Mouse (Mus musculus) layer of hippocampus, adult 18-20 months (tissue): Measurements from ENCODE around the gene Naaladl2. TPM values are rescaled to one million over a fixed set of nuclear protein-coding genes. Genes with fewer than 3 reads are reported as not detected.

Source experiments
- DNase-seq, 2 experiments: peaks; one replicate each; pipeline ENCODE4 v3.0.0; 2022; ENCODE audit warnings: low spot score in 2 of 2
- total RNA-seq, 2 experiments: library from RNA; stranded (reverse); gene quantifications; 2 replicates each; pipeline ENCODE4 v1.2.3; 2021

Naaladl2 gene
- total RNA-seq, 2 experiments from 2014 or later = 2.9 to 3.0 TPM

DNA sequence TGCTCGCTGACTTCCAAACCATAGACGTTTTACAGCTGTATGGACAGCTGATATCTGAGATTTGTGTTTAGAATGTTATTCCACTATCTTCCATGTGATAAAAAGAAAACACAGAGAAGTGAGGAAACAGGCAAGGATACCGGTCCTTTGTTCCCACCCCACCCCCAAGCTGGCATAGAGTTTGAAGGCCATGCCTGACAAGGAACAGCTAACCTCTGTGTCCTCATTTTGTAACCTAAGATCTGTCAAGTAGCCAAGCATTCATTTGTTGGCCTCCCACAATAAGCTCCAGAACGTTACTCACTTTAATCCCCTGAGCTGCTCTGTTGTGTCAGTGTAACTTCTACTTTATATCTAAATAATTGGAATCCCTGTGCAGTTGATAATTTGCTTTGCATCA lies 161.9 kb downstream of the Naaladl2 start:
- no peak for DNase-seq

GRCm38 (mm10) chr3:24942170-24942569 lies 201.9 kb downstream of the Naaladl2 start:
- DNase-seq = no peak

DNA sequence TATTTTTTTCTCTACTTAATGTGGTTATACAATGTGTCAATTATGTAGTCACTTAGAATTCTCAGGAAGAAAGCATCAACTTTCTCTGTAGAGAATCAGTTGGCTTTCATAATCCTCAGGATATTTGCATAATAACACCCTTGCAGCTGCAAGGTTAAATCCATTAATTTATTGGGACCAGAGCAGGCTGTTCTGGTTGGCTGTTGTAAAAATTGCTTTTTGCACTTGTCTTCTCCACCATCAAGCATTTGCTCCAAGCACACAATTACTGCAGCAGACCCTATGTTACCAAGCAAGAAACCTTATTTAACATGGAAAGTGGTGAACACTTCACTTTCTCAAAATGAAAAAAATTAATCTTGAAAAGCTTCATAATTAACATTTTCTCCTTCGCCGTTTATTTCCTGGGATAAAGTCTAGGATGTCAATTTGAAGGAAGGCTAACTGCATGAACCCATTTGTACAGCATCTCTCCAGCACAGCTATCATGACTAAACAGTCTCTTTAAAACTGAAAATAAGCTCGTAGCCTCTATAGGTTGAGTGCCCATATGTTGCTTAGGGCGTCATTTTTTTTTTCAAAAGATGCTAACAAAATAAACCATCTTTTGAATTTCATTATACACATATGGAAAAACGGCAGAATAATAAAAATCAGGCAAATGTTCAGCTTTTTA lies 205.4 kb downstream of the Naaladl2 start:
- no peak for DNase-seq

DNA sequence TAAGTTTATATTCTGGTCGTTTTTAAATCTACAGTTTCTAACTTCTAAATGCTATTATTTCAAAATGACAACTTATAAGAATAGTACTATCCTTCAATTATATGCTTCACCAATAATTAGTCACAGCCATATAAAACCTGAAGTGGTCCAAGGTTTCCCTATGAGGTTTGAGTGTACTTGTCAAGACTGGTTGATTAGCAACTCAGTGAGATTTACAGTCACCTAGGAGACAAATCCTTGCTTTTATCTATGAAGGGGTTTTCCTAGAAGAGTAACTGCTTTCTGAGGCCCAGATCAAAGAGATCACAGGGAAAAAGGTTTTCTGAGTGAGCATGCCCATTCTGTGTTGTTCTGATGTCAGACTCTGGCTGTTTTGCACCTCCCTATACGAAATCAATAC lies 222.2 kb downstream of the Naaladl2 start:
- DNase-seq = no peak

DNA sequence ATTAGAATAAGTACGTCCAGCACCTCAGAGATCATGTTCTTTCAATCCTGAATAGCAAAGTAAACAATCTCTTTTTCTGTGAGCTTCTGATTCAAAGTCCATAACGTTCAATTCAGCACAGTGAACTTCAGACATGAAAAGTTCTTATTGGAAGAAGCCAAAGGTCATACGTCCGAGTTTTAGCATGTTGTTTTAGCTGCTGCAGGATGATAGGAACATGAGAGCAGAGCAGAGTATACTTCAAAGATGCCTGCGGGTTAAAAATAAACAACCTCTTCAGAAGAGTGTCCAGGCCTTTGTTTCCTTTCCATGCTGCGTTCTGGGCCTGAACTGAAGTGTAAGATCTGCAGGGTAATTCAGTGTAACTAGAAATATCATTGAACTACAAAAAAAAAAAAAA lies 222.7 kb downstream of the Naaladl2 start:
- no peak for DNase-seq

DNA sequence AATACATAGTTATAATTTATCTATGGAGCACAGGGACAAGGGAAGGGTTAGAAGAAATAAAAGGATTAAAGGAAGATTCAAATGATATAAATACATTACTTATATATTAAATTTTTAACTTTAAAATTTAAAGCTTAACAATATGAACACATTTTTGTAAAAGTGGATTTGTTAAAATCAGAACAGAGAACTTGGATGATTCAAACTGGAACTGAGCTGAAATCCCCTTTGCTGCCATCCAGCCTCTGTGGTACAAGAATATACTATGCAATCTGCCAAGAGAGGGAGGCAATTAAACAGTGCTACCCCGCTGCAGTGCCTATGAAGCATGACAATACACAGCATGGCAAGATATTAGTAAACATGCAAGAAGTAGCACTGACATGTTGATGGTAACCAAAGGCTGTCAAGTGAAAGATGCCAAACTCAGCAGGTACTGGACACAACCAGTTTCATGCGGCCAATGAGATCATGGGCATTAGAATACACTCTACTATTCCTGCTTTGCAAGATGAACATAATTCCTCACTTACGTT lies 238.6 kb downstream of the Naaladl2 start:
- DNase-seq = no peak

DNA sequence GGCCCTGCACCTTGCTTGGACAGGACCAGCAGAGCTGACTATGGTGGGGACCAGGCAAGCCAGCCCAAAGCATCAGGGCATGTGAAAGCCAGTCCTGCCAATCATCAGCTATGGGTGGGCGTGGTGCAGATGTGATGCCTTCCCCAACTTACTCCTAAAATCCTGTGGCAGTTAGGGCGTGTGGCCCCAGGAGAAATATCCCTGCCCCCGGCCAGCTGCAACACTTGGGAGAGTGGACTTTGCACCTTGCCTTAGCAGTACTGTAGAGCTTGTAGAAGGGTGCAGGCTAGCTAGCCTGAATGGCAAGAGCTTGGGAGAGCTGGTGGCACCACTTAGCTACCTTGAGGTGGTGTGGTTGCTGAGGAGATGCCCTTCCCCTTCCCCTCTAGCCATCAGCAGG lies 255.3 kb downstream of the Naaladl2 start:
- no peak for DNase-seq

DNA sequence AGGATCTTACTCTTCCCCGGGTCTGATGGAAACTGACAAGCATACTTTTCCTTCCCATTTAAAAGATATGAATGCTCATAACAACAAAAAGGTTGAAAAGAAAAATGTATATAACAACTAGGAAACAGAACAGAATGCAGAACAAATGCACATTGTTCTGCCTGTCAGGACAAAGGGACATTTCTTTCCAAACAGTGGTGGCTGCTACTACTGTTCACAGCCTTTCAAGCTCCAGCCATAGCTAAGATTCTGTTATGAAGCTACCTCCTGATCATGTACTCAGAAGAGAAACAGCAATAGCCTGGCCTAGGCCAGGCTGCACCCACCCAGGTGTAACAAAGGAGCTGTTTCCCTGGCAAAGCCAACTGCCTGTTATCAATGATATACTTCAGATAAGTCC lies 271.8 kb downstream of the Naaladl2 start:
- DNase-seq = no peak

DNA sequence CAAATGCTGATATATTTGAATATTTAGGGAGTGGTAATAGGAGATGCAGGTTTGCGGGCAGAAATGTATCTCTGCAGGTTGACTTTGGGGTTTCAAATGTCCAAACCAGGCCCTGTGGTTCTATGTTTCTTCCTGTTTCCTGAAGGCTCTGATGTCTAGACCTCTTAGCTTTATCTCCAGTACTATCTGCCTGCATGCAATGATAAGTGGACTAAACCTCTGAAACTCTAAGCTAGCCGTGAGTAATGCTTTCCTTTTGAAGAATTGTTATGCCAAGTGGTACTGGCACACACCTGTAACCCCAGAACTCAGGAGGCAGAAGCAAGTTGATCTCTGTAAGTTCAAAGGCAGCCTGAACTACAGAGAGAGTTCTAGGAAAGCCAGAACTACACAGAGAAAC lies 291.1 kb downstream of the Naaladl2 start:
- DNase-seq = no peak

DNA sequence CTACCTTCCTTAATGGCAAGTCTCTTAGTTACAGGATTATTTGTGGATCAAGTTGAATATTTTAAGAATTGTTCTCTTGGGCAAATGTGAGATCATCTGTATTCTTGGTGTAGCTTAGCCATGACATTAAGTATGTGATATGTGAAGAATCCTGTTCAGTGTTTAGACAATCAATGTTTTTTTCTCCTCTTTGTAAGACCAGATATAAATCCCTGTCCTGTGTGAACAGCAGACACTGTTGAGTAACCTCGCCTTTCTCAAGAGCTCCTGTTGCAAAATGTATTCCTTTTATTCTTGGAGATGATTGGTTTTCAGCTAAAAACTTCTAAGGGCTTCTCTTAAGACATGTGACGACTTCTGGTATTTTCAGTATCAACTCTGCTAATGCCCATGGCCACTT lies 347.3 kb downstream of the Naaladl2 start:
- DNase-seq = no peak

GRCm38 (mm10) chr3:24787451-24788148 lies 356.5 kb downstream of the Naaladl2 start:
- no peak for DNase-seq

DNA sequence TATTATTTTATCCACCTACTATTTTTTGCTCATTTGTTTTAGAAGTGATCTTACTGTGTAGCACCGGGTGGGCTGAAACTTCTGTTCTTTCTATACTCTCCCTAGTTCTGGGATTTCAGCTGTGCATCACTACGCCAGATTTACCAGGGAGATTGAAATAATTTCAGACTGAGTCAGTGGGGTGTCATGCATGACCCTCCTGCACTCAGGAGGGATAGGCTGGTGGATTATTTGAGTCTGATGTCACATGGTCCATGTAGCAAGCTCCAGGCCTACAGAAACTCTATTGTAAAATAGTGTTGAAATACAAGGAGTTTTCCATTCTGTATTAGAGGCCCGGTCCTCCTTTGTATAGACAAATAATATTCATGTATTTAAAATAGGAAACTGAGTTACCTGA lies 360.0 kb downstream of the Naaladl2 start:
- DNase-seq = no peak

DNA sequence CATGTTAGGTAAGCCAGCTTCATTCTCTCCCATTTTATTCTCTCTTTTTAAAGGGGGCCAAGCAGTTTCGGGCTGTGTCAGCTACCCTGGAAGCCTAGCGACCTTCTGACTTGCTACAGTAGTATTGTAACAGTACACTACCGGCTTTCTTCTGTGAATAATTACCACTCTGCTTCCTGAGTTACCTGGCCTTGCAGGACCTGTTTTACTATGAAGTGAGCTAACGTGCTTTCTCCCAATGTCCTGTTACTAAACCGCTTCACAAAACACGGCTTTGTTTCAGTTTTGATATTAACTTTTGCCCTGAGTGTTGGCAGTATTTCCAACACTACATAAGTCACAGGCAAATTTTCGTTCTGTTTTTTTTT lies 360.6 kb downstream of the Naaladl2 start:
- DNase-seq = no peak

DNA sequence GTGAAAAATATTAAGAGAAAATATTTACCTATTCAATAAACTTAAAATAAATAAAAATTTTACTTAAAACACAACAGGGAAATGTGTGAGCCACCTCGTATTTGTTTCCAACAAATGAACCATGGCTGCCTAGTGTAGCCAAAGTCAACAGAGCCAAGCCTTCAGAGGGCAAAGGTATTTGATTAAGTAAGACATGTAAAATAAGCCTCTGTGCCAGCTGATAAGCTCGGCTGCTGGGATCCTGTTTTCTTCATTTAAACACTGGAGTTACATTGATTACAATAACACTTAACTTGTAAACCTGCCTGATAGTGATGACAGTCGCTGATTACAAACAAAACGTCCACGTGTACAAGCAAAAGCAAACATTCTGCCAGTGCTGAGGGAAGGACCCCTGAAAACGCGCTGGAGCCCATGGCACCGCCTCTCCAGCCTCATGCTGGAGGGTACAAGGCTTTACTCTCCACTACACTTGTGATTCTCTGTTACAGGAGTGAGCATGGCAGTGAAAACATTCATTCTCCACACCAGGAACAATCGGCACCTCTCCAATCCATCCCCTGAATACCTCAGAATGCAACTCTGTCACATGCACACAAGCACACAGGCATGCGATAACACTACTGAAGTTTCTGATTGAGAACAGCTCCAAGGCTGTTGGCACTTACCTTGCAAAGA lies 361.1 kb downstream of the Naaladl2 start:
- DNase-seq = no peak

GRCm38 (mm10) chr3:24781687-24782086 lies 362.4 kb downstream of the Naaladl2 start:
- DNase-seq = no peak

GRCm38 (mm10) chr3:24778416-24778815 lies 365.6 kb downstream of the Naaladl2 start:
- no peak for DNase-seq

GRCm38 (mm10) chr3:24749055-24749454 lies 395.0 kb downstream of the Naaladl2 start:
- no peak for DNase-seq

- no peak for DNase-seq
Observed at GRCm38 (mm10) chr3:24747182-24747856, 396.7 kb downstream of the Naaladl2 start.

DNA sequence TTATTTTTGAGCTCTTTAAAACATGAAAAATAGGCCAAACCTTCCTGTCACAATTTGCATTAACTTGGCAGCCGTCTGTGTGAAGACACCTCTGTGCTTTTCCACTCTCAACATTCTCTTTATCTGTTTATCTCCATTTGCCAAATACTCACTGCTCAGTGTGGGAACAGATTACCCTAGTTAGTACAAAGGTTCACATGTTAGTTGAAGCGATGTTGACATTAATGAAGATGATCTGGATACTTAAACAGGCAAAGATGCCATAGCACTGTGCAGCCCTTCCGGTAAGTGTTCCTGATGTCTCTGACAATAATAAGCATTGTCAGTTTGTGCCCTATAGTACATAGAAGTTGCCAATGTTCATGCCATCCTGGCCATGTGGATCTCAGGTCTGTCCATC lies 400.1 kb downstream of the Naaladl2 start:
- no peak for DNase-seq

- no peak for DNase-seq
Observed at GRCm38 (mm10) chr3:24719181-24719749, 424.8 kb downstream of the Naaladl2 start.

GRCm38 (mm10) chr3:24714770-24715169 lies 429.3 kb downstream of the Naaladl2 start:
- DNase-seq = peak in 1 of 2 experiments; percentile 6
